Mouse (Mus musculus): ENCODE results near the gene Gpnmb.

The Gpnmb gene

GRCm38 (mm10) chr6:49036275-49037267 lies at the start of gene Gpnmb:
Gene Gpnmb, plus strand, starts transcription at chr6:49036546.
- no peak for DNase-seq (ENCODE audit: low spot score in 2 of 2)

DNA sequence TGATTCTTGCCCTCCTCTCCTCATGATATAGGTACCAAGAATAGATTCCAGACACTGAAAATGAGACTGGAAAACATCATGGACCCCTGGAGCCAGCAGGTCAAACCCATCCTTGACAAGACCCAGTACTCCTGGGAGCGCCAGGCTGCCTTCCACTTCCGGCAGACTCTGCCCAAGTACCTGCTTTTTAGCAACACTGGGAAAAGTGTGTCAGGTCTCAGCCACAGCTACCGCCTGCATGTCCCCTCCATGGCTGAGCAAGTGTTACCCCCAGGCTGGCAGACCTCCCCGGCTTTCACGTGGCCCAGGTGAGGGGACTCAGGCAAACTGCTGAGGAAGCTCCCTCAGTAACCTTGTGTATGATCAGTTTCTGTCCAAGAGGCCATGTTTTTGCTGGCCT lies 46.4 kb upstream of the Gpnmb start:
- no peak for DNase-seq (ENCODE audit: low spot score in 2 of 2)

DNA sequence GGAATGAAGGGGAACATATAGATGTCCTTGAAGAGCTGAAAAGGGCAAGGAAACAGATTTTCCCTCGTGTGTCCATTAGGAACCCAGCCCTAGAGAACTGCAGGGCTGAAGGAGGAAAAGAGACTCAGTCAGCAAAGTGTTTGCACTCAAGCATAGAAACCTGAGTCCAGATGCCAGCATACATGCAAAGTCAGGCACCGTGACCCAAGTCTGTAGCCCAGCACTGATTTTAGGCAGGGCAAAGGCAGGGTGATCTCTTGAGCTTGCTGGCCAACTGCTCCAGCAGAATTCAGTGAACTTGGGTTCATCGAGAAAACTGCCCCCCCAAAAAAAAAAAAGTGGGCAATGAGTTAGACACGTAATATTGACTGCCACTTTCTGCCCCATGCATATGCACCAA lies 44.4 kb upstream of the Gpnmb start:
- DNase-seq (ENCODE audit: low spot score in 2 of 2), result no peak

GRCm38 (mm10) chr6:48998186-48998585 lies 38.2 kb upstream of the Gpnmb start:
- no peak for DNase-seq (ENCODE audit: low spot score in 2 of 2)

DNA sequence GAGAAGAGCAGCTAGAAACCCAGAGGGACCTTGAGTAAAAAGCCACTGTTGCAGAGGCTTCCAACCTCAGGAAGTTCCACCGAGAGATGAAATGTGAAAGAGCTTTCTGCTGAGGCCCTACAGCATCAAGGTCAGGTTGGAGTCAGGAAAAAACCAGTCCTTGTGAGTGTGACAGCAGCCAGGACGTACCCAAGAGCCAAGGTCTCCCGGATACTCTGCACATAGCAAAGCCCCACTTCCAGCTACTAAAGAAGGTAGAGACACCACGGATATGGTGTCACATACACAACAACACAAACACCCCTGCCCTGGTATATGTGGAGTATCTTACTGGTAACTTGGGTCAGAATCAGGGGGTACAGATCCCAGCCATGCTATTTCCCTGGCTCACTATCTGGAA lies 37.5 kb upstream of the Gpnmb start:
- DNase-seq (ENCODE audit: low spot score in 2 of 2), result no peak

DNA sequence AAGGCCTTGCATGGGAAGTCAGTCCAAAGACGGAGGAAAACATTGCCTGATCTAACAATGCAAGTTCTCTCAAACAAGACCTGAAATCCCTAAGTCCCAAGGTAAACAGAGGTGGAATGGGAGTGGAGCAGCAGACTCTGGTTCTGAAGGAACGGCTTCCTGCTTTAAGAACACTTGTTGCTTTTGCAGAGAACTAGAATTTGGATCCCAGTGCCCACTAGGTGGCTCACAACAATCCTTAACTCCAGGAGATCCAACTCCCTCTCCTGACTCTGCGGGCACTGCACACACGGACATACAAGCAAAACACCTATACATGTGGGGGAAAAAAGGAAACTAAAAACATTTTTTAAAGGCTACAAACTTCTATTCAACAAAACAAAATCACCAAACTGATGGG lies 33.0 kb upstream of the Gpnmb start:
- DNase-seq (ENCODE audit: low spot score in 2 of 2), result no peak

GRCm38 (mm10) chr6:49007981-49008380 lies 28.4 kb upstream of the Gpnmb start:
- DNase-seq (ENCODE audit: low spot score in 2 of 2), result peak; percentile 9 to 25

DNA sequence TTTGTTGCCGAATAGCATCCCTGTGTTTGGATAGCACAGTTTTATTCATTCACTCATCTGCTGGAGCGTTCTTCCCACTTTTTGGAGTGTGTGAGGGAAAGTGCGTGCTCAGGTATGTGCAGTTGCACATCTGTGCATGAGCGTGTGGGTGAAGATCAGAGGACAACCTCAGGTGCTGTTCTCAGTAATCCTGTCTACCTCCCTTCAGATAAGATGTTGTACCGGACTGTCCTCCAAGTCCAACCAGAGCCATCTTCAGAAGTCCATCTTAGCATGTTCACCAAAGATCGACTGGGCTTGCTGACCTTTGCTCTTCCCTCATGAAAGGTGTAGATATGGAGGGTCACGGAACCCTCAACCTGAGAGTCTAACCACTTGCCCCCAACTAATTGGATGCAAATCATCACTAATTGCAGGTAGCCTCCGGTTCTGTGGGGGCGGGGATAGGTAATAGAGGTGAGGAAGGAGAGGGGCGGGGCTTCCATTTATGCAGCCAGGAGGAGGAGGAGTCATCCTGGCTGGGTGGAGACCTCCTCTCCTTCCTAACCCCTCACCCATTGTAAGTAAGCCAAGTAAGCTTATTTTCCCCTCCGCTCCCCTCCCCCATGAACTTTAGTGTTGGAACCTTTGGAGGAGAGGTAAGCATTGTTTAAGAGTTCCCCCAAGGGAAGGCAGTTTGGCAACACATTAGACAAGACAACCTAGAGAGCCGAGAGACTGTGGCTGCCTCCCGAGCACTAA lies 27.8 kb upstream of the Gpnmb start:
- DNase-seq (ENCODE audit: low spot score in 2 of 2), result no peak

DNA sequence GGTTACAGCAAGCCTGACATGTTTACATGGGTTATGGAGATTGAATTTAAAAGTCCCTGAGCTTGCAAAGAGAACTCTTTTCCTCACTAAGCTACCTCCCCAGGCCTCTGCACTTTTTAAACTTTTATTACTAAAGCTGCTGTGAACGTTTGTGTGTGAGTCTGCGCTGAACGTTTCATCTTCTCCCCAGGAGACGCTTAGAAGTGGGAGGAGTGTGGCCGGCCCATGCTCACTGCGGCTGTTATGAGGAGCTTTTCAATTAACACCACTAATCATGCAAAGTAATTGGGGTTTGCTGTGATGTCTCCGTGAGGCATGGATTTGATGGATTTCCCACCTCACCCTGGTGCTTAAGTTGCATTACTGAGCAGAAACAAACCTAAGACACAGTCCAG lies 27.2 kb upstream of the Gpnmb start:
- DNase-seq (ENCODE audit: low spot score in 2 of 2), result no peak

- DNase-seq (ENCODE audit: low spot score in 2 of 2), result no peak
Observed at GRCm38 (mm10) chr6:49009665-49010064, 26.7 kb upstream of the Gpnmb start.

GRCm38 (mm10) chr6:49011191-49011590 lies 25.2 kb upstream of the Gpnmb start:
- no peak for DNase-seq (ENCODE audit: low spot score in 2 of 2)

- no peak for DNase-seq (ENCODE audit: low spot score in 2 of 2)
Observed at GRCm38 (mm10) chr6:49013023-49013422, 23.3 kb upstream of the Gpnmb start.

DNA sequence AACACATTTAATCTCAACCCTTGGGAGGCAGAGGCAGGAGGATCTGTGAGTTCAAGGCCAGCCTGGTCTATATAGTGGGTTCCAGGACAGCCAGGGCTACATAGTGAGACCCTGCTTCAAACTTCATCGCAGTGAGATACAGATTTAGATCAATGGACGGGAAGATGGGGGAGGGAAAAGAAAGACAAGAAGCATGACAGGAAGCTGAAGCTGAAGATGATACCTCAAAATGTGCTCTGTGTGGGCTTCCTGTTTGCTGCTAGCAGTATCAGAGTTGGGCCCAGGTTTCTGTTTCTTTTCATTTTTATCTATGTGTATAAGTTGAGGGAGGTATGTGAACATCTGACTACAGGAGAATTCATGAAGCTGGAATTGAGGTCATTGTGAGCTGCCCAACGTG lies 22.9 kb upstream of the Gpnmb start:
- DNase-seq (ENCODE audit: low spot score in 2 of 2), result no peak

GRCm38 (mm10) chr6:49017150-49017549 lies 19.2 kb upstream of the Gpnmb start:
- no peak for DNase-seq (ENCODE audit: low spot score in 2 of 2)

DNA sequence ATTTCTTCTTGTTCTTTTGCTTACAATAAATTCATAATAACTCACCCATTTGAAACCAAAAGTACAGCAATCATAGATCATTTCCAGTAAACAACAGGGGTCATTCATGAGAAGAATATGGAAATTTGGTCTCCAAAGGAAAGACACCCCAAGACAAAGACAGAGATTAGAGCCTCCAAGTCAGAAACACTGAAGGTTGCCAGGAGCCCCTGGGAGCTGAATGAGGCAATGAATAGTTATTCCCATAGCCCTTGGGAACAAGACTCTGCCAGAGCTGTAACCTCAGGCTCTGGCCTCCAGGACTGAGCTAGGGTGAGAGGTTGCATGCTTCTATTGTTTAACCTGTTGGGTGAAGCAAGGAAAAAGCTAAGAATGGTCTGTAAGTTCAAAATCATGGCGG lies 17.0 kb upstream of the Gpnmb start:
- DNase-seq (ENCODE audit: low spot score in 2 of 2), result no peak

DNA sequence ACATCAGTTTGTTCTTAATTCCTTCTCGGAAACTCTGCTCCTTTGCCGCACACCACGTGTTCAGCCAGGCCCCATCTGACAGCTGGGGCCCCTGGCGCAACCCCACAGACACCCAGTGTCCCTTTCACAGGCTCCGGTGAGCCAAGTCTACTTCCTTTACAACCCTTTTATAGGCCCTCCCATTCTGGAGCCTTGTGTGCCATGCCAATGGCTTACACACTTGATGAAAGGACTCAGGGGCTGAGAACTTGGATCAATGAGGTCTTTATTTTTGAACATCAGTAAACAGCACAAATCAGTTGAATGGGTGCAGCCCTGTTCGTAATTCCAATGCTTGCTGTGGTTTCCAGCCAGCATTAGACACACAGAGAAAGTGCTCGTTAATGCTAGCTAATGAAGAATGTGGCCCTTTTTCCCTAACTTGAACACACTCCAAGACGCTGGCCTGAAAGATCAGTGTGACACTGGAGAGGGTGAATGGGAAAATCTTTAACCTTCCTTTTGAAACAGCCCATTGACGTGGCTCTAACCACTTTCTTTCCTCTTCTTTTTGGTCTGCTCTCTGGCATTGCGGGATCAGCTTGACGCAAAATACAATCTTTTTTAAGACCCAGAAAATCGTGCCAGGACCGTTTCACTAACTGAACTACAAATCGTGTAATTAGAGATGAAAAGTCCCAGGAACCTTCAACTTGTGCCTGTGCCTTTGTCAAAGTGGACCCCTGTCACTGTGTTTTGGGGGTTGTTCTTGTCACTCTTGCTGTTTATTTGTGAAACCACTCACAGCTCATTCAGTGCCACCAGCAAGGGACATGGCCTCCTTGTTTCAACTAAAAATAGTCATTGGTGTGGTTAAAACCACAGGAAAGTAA lies 15.0 kb upstream of the Gpnmb start:
- DNase-seq (ENCODE audit: low spot score in 2 of 2), result no peak

- no peak for DNase-seq (ENCODE audit: low spot score in 2 of 2)
Observed at GRCm38 (mm10) chr6:49022384-49022783, 14.0 kb upstream of the Gpnmb start.

- DNase-seq (ENCODE audit: low spot score in 2 of 2), result no peak
Observed at GRCm38 (mm10) chr6:49023315-49023714, 13.0 kb upstream of the Gpnmb start.

DNA sequence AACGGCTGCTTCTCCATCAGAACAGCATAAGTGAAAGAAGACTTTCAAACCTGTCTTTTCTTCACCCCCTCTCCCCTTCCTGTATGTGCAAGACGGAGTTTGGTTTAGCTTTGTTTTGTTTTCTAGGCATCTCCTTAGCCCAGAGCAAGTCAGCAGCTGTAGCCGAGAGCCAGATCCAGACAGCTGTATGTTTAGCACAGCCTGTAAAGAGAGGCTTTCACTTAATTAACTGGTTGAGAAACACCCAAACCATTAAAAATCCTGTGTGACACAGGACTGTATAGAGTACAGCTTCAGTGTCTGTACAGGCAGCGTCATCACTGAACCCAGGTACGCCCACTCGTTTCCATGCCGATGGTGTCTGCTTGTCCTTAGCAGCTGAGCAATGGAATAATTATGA lies 11.1 kb upstream of the Gpnmb start:
- no peak for DNase-seq (ENCODE audit: low spot score in 2 of 2)

DNA sequence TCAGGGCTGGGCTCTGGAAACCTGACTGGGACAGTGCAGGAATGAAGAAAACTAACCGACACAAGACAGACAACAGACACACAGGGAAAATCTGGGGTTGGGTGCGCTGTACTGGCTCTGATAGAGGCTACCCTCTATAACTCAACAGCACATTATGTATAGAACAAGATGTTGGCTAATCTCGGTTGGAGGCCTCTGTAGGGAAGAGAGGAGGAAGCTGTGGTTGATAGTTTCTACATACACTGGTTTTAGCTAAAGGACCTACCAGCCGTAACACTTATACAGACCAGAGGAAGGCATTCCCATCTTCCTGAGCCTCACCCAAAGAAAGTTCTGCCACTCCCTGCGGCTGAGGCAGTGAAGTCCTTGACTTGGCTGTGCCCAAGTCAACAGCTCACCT lies 9.8 kb upstream of the Gpnmb start:
- DNase-seq (ENCODE audit: low spot score in 2 of 2), result no peak

- DNase-seq (ENCODE audit: low spot score in 2 of 2), result no peak
Observed at GRCm38 (mm10) chr6:49028019-49028418, 8.3 kb upstream of the Gpnmb start.

DNA sequence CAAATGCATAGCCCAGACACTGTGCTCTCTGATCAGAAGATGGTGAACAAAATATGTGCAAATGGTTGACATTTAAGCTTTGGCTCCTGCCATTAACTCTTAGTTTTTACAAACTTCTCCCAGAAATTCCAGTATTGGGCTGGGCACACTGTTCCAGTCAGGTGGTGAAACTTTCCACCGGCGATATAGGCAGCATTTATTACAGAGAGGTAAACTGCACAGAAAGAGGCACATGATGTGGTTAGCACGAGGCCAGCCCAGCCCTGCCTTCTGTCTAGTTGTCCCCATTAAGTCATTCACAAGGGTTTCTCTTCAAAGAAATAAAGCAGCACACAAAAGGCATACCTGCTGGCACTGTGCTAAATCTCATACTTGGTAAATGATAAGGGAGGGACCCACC lies 7.6 kb upstream of the Gpnmb start:
- DNase-seq (ENCODE audit: low spot score in 2 of 2), result no peak

Data from heart, adult 9 months (tissue).